Mouse (Mus musculus): Measurements from ENCODE around the gene Bod1l. TPM values are rescaled to one million over a fixed set of nuclear protein-coding genes. Genes with fewer than 3 reads are reported as not detected.

Gene Bod1l
- 10 to 100 TPM; 35.8 to 37.5 TPM for total RNA-seq (2021)
- long read RNA-seq, experiment 1, partial matches to known transcripts, result 6 of 10 reads
- long read RNA-seq, experiment 1, other reads (novel, unspliced or antisense), result 3 of 10 reads
- long read RNA-seq, experiment 2, partial matches to known transcripts, result 3 of 6 reads
- long read RNA-seq, experiment 2, other reads (novel, unspliced or antisense), result 3 of 6 reads

- peak; percentile 99 to 100 for DNase-seq (ENCODE audit: low spot score in 2 of 2)
Measured at GRCm38 (mm10) chr5:41844147-41844529, at the start of gene Bod1l. TSS of gene Bod1l (minus strand) at chr5:41844315.

GRCm38 (mm10) chr5:41893351-41893750 lies 49.2 kb upstream of the Bod1l start:
- DNase-seq (ENCODE audit: low spot score in 2 of 2), result no peak

- no peak for DNase-seq (ENCODE audit: low spot score in 2 of 2)
Measured at GRCm38 (mm10) chr5:41890871-41891270, 46.8 kb upstream of the Bod1l start.

GRCm38 (mm10) chr5:41889245-41889849 lies 45.2 kb upstream of the Bod1l start:
- no peak for DNase-seq (ENCODE audit: low spot score in 2 of 2)

- peak; percentile 39 to 51 for DNase-seq (ENCODE audit: low spot score in 2 of 2)
Measured at GRCm38 (mm10) chr5:41888834-41889233, 44.7 kb upstream of the Bod1l start.

- peak; percentile 80 to 85 for DNase-seq (ENCODE audit: low spot score in 2 of 2)
Measured at GRCm38 (mm10) chr5:41887738-41888137, 43.6 kb upstream of the Bod1l start.

GRCm38 (mm10) chr5:41884563-41884962 lies 40.4 kb upstream of the Bod1l start:
- peak; percentile 62 to 80 for DNase-seq (ENCODE audit: low spot score in 2 of 2)

GRCm38 (mm10) chr5:41871164-41871563 lies 27.0 kb upstream of the Bod1l start:
- DNase-seq (ENCODE audit: low spot score in 2 of 2), result no peak

GRCm38 (mm10) chr5:41855781-41856180 lies 11.7 kb upstream of the Bod1l start:
- DNase-seq (ENCODE audit: low spot score in 2 of 2), result no peak

- DNase-seq (ENCODE audit: low spot score in 2 of 2), result no peak
Measured at GRCm38 (mm10) chr5:41845558-41845937, 1.4 kb upstream of the Bod1l start.

- DNase-seq (ENCODE audit: low spot score in 2 of 2), result no peak
Measured at GRCm38 (mm10) chr5:41844820-41845557, 874 bp upstream of the Bod1l start.

GRCm38 (mm10) chr5:41843419-41844146 lies 532 bp downstream of the Bod1l start:
- no peak for DNase-seq (ENCODE audit: low spot score in 2 of 2)

GRCm38 (mm10) chr5:41842681-41843080 lies 1.4 kb downstream of the Bod1l start:
- DNase-seq (ENCODE audit: low spot score in 2 of 2), result no peak

- no peak for DNase-seq (ENCODE audit: low spot score in 2 of 2)
Measured at GRCm38 (mm10) chr5:41841735-41842134, 2.4 kb downstream of the Bod1l start.

- no peak for DNase-seq (ENCODE audit: low spot score in 2 of 2)
Measured at GRCm38 (mm10) chr5:41830100-41830499, 14.0 kb downstream of the Bod1l start.

GRCm38 (mm10) chr5:41821158-41821557 lies 23.0 kb downstream of the Bod1l start:
- DNase-seq (ENCODE audit: low spot score in 2 of 2), result no peak

GRCm38 (mm10) chr5:41820530-41820929 lies 23.6 kb downstream of the Bod1l start:
- DNase-seq (ENCODE audit: low spot score in 2 of 2), result no peak

- DNase-seq (ENCODE audit: low spot score in 2 of 2), result no peak
Measured at GRCm38 (mm10) chr5:41812516-41812915, 31.6 kb downstream of the Bod1l start.

GRCm38 (mm10) chr5:41811279-41811678 lies 32.8 kb downstream of the Bod1l start:
- no peak for DNase-seq (ENCODE audit: low spot score in 2 of 2)

- no peak for DNase-seq (ENCODE audit: low spot score in 2 of 2)
Measured at GRCm38 (mm10) chr5:41807383-41807782, 36.7 kb downstream of the Bod1l start.

GRCm38 (mm10) chr5:41806176-41806575 lies 37.9 kb downstream of the Bod1l start:
- no peak for DNase-seq (ENCODE audit: low spot score in 2 of 2)

GRCm38 (mm10) chr5:41805085-41805484 lies 39.0 kb downstream of the Bod1l start:
- no peak for DNase-seq (ENCODE audit: low spot score in 2 of 2)
